Mouse (Mus musculus): ENCODE measurements around the gene Trip6. TPM values are rescaled to one million over a fixed set of nuclear protein-coding genes. Genes with fewer than 3 reads are reported as not detected.

Trip6 gene
- total and polyA plus RNA-seq, 2 experiments from 2014 or later, result 10.9 to 17.5 TPM

DNA sequence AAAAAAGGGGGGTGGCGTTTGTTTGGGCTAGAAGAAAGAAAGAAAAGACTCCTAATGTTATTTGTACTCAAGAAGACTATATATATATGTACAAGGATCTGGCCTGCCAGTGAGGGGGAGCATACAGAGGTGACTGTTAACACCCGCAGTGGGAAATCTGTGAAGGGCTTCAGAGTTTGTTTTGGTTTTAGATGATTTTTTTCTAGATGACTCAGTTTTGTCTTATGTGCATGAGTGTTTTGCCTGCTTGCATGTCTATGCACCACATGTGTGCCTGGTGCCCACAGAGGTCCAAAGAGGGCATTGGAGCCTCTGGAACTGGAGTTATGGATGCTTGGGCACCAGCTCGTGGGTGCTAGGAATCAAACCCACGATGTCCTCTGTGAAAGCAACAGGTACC, 32.8 kb upstream of the Trip6 start:
- H3K4me3 ChIP-seq (ENCODE audit: low read depth, low read length), result no peak overlapping the region
- ATAC-seq (ENCODE audit: low FRiP score), result no peak
- WGBS, result 89% methylated on average over 4 of the region's 4 CpGs

DNA sequence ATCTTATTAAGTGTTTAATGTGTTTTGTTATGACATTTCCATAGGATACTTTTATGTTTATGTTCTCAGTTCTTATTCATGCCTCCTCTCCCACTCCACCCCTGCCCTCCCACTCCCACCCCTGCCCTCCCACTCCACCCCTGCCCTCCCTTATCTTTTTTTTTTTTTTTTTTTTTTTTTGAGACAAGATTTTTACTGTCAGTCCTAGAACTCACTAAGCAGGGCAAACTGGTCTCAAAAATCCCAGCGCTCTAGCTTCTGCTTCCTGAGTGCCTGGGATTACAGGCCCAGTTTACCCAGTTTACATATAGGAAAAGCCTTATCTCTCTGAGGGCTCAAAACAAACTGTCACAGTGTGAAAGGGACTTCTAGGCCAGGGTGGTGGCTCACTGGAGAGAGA, 32.2 kb upstream of the Trip6 start:
- 88% methylated on average over 1 of the region's 1 CpGs for WGBS
- ATAC-seq (ENCODE audit: low FRiP score) (no peak), DNase-seq (ENCODE audit: low spot score) (no peak)
- H3K4me3 ChIP-seq (ENCODE audit: low read depth, low read length), result no peak overlapping the region
- TF ChIP-seq CTCF (IDR thresholded peaks at IDR 0.05), result no peak
- no peaks in the 10 kb centered on the region for H3K9me3 ChIP-seq (ENCODE audit: low read length)
- no peaks in the 10 kb centered on the region for H3K36me3 ChIP-seq (ENCODE audit: insufficient read depth, low read length)
- H3K4me2 ChIP-seq (ENCODE audit: low read depth, low read length, poor library complexity, severe bottlenecking), result no peak overlapping the region
- H3K9ac ChIP-seq (replicated peaks; ENCODE audit: low read length, poor library complexity, severe bottlenecking), result no peak overlapping the region
- H3K4me1 ChIP-seq (ENCODE audit: insufficient read depth, low read length), result peaks cover 9% of the 10 kb centered on the region
- no peak overlapping the region for H3K27ac ChIP-seq (ENCODE audit: low read depth, low read length)
- H3K27me3 ChIP-seq (ENCODE audit: insufficient read depth, low read length), result peaks cover 22% of the 10 kb centered on the region

More for the DNA sequence above, 32.8 kb upstream of the Trip6 start:
- Histone ChIP-seq H3K9ac (replicated peaks; ENCODE audit: low read length, poor library complexity, severe bottlenecking) (no peak overlapping the region), H3K4me1 (ENCODE audit: insufficient read depth, low read length) (peaks cover 9% of the 10 kb centered on the region), H3K27ac (ENCODE audit: low read depth, low read length) (no peak overlapping the region), H3K9me3 (ENCODE audit: low read length) (no peaks in the 10 kb centered on the region), H3K27me3 (ENCODE audit: insufficient read depth, low read length) (peaks cover 22% of the 10 kb centered on the region), H3K4me2 (ENCODE audit: low read depth, low read length, poor library complexity, severe bottlenecking) (no peak overlapping the region), H3K36me3 (ENCODE audit: insufficient read depth, low read length) (no peaks in the 10 kb centered on the region)
- no peak for TF ChIP-seq CTCF (IDR thresholded peaks at IDR 0.05)
- no peak for DNase-seq (ENCODE audit: low spot score)

DNA sequence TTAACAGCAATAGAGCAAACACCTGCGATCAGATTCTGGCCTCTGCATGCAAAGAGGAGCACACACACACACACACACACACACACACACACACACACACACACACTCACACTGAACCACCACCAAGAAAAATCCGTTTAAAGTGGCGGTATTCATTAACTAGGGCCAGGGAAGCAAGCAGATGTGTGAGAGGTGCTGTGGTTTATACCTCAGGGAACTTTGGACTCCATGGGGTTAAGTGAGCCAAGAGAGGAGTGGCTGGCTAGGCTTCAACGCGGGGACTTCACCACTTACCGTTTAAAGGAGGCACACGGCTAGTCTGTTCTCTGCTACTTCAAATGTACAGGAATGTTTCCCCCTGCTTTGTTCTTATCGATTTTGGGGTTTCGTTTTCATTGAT, 31.6 kb upstream of the Trip6 start:
- H3K4me1 ChIP-seq (ENCODE audit: insufficient read depth, low read length), result peaks cover 9% of the 10 kb centered on the region

DNA sequence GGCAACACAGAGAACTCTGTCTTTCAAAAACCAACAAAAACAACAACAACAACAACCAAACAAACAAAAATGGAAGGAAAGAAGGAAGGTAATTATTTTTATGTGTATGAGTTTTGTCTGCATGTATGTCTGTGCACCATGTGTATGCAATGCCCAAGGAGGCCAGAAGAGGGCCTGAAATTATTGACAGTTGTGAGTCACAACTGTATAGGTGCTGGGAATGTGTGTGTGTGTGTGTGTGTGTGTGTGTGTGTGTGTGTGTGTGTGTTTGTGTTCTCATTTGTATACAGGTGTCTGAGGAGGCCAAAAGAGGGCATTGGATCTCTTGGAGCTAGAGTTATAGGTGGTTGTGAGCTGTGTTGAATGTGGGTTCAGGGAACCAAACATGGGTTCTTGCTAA, 29.7 kb upstream of the Trip6 start:
- H3K4me2 ChIP-seq (ENCODE audit: low read depth, low read length, poor library complexity, severe bottlenecking), result no peak overlapping the region

More for the DNA sequence above, 31.6 kb upstream of the Trip6 start:
- H3K9ac ChIP-seq (replicated peaks; ENCODE audit: low read length, poor library complexity, severe bottlenecking), result no peak overlapping the region
- no peak for ATAC-seq (ENCODE audit: low FRiP score)
- H3K36me3 ChIP-seq (ENCODE audit: insufficient read depth, low read length), result no peaks in the 10 kb centered on the region
- H3K27ac ChIP-seq (ENCODE audit: low read depth, low read length), result no peak overlapping the region
- H3K4me2 ChIP-seq (ENCODE audit: low read depth, low read length, poor library complexity, severe bottlenecking), result no peak overlapping the region
- no peaks in the 10 kb centered on the region for H3K9me3 ChIP-seq (ENCODE audit: low read length)
- WGBS, result 24% methylated on average over 9 of the region's 9 CpGs
- DNase-seq (ENCODE audit: low spot score), result no peak
- no peak for TF ChIP-seq CTCF (IDR thresholded peaks at IDR 0.05)
- no peak overlapping the region for H3K4me3 ChIP-seq (ENCODE audit: low read depth, low read length)
- peaks cover 18% of the 10 kb centered on the region for H3K27me3 ChIP-seq (ENCODE audit: insufficient read depth, low read length)

DNA sequence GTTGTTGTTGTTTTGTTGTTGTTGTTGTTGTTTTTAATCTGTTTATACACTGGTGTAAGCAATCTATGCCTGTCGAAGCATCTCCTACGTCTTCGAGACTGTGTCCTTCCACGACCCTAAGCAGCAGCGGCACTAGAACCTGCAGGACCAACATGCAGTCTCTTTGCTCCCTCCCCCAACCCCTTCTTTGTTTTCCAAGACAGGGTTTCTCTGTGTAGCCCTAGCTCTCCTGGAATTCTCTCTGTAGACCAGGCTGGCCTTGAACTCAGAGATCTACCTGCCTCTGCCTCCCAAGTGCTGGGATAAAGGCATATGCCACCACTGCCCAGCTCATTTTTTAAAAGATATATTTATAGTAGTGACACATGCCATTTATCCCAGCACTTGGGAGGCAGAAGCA, 29.2 kb upstream of the Trip6 start:
- H3K27ac ChIP-seq (ENCODE audit: low read depth, low read length), result no peak overlapping the region
- no peak for ATAC-seq (ENCODE audit: low FRiP score)
- WGBS, result 96% methylated on average over 5 of the region's 5 CpGs
- H3K4me1 ChIP-seq (ENCODE audit: insufficient read depth, low read length), result peaks cover 2% of the 10 kb centered on the region
- no peak overlapping the region for H3K4me3 ChIP-seq (ENCODE audit: low read depth, low read length)
- no peaks in the 10 kb centered on the region for H3K36me3 ChIP-seq (ENCODE audit: insufficient read depth, low read length)
- no peak overlapping the region for H3K4me2 ChIP-seq (ENCODE audit: low read depth, low read length, poor library complexity, severe bottlenecking)
- TF ChIP-seq CTCF (IDR thresholded peaks at IDR 0.05), result no peak
- H3K9ac ChIP-seq (replicated peaks; ENCODE audit: low read length, poor library complexity, severe bottlenecking), result no peak overlapping the region
- peaks cover 2% of the 10 kb centered on the region; the same call in 1 of the 2 replicates for H3K27me3 ChIP-seq (ENCODE audit: insufficient read depth, low read length)
- H3K9me3 ChIP-seq (ENCODE audit: low read length), result no peaks in the 10 kb centered on the region
- no peak for DNase-seq (ENCODE audit: low spot score)

More for the DNA sequence above, 29.7 kb upstream of the Trip6 start:
- peaks cover 6% of the 10 kb centered on the region; the same call in 1 of the 2 replicates for H3K27me3 ChIP-seq (ENCODE audit: insufficient read depth, low read length)
- ATAC-seq (ENCODE audit: low FRiP score) (no peak), DNase-seq (ENCODE audit: low spot score) (no peak)
- peak; percentile 28; the same call in 1 of the 2 replicates for TF ChIP-seq CTCF (IDR thresholded peaks at IDR 0.05)
- H3K4me1 ChIP-seq (ENCODE audit: insufficient read depth, low read length), result peaks cover 6% of the 10 kb centered on the region
- H3K4me3 ChIP-seq (ENCODE audit: low read depth, low read length), result no peak overlapping the region
- H3K27ac ChIP-seq (ENCODE audit: low read depth, low read length), result no peak overlapping the region
- H3K9ac ChIP-seq (replicated peaks; ENCODE audit: low read length, poor library complexity, severe bottlenecking), result no peak overlapping the region
- no peaks in the 10 kb centered on the region for H3K9me3 ChIP-seq (ENCODE audit: low read length)
- no peaks in the 10 kb centered on the region for H3K36me3 ChIP-seq (ENCODE audit: insufficient read depth, low read length)

DNA sequence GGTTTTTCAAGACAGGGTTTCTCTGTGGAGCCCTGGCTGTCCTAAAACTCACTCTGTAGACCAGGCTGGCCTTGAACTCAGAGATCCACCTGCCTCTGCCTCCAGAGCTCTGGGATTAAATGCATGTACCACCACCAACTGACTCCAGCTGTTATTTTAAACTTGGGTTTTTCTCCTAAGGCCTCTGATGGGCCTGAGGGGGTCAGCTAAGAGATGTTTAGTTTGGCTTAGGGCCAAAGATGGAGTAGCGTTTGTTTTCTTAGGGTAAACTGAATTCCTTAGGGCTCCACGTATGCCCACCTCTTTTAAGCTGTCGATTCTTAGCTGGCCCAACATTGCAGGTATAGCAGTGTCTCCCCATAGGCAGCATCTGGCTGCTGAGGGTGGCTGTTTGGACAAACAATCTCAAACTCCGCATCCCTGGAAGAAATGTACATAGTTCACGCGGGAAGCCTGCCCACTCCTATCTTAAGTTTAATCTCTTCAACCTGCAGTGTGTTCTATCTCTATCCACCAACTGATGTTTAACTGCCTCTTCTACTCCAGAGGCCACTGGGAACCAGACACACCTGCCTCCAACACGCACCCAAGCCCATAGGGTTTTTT, 28.3 kb upstream of the Trip6 start:
- no peaks in the 10 kb centered on the region for H3K9me3 ChIP-seq (ENCODE audit: low read length)
- no peak overlapping the region for H3K9ac ChIP-seq (replicated peaks; ENCODE audit: low read length, poor library complexity, severe bottlenecking)
- ATAC-seq (ENCODE audit: low FRiP score), result no peak
- no peak for TF ChIP-seq CTCF (IDR thresholded peaks at IDR 0.05)
- no peak overlapping the region for H3K4me3 ChIP-seq (ENCODE audit: low read depth, low read length)
- H3K4me1 ChIP-seq (ENCODE audit: insufficient read depth, low read length), result peaks cover 2% of the 10 kb centered on the region; the same call in 1 of the 2 replicates
- no peaks in the 10 kb centered on the region for H3K36me3 ChIP-seq (ENCODE audit: insufficient read depth, low read length)
- 79% methylated on average over 7 of the region's 7 CpGs for WGBS
- no peak for DNase-seq (ENCODE audit: low spot score)
- H3K4me2 ChIP-seq (ENCODE audit: low read depth, low read length, poor library complexity, severe bottlenecking), result no peak overlapping the region
- H3K27me3 ChIP-seq (ENCODE audit: insufficient read depth, low read length), result no peaks in the 10 kb centered on the region
- H3K27ac ChIP-seq (ENCODE audit: low read depth, low read length), result no peak overlapping the region

Data from midbrain, postnatal 0 days (tissue).